Mouse (Mus musculus) liver, adult 2 months (tissue): Measurements from ENCODE around the gene A930017K11Rik. TPM values are rescaled to one million over a fixed set of nuclear protein-coding genes. Genes with fewer than 3 reads are reported as not detected.

Source experiments
- DNase-seq: peaks from one replicate; pipeline ENCODE4 v3.0.0-alpha.2; 2011; ENCODE audit warnings: low read depth, low spot score; ENCODE audit errors: extremely low read depth
- H3K27ac ChIP-seq: fragments of 200-500 bp; replicated peaks from 2 replicates; pipeline ENCODE4 v1.5.1; 2012; ENCODE audit warnings: low read depth, mild to moderate bottlenecking, control low read depth, inconsistent platforms, low read length; ENCODE audit not compliant: insufficient read depth
- H3K27me3 ChIP-seq: fragments of 200-500 bp; 2 replicates; pipeline ENCODE4 v1.6.1; 2012; ENCODE audit warnings: mild to moderate bottlenecking, moderate library complexity, low read length, inconsistent platforms; ENCODE audit not compliant: control insufficient read depth, insufficient read depth
- H3K36me3 ChIP-seq: fragments of 200-500 bp; 2 replicates; pipeline ENCODE4 v1.6.1; 2012; ENCODE audit warnings: low read length, inconsistent platforms; ENCODE audit not compliant: control insufficient read depth, insufficient read depth
- H3K4me1 ChIP-seq: fragments of 200-500 bp; 2 replicates; pipeline ENCODE4 v1.6.1; 2011; ENCODE audit warnings: low read length; ENCODE audit not compliant: control insufficient read depth, insufficient read depth
- H3K4me3 ChIP-seq: fragments of 200-500 bp; 2 replicates; pipeline ENCODE4 v1.5.1; 2011; ENCODE audit warnings: low read depth, mild to moderate bottlenecking, control low read depth, low read length, moderate library complexity; ENCODE audit not compliant: insufficient read depth
- H3K79me2 ChIP-seq: fragments of 200-500 bp; 2 replicates; pipeline ENCODE4 v1.6.1; 2012; ENCODE audit warnings: inconsistent platforms, mild to moderate bottlenecking, low read length, moderate library complexity; ENCODE audit not compliant: control insufficient read depth, insufficient read depth
- H3K9ac ChIP-seq: fragments of 200-500 bp; 2 replicates; pipeline ENCODE4 v1.6.1; 2012; ENCODE audit warnings: low read depth, mild to moderate bottlenecking, control low read depth, inconsistent platforms, low read length
- CTCF ChIP-seq: fragments of 200-500 bp; IDR thresholded peaks from 2 replicates; pipeline ENCODE4 v1.5.1; 2011; ENCODE audit warnings: low read depth, low read length, control low read depth
- POLR2A ChIP-seq: fragments of 200-500 bp; IDR thresholded peaks from 2 replicates; pipeline ENCODE4 v1.6.1; 2011; ENCODE audit warnings: low read length, control low read depth; ENCODE audit not compliant: insufficient read depth; ENCODE audit errors: extremely low read depth
- WGBS: fragments of 180-500 bp; shearing (Covaris S2); methylation state at CpG from one replicate; pipeline ENCODE4 v1.1.7; 2018; 5-methylcytosine and 5-hydroxymethylcytosine counted together
- polyA plus RNA-seq: library from polyadenylated mRNA; depleted of rRNA; stranded (reverse); fragments of >200 nt; gene quantifications from 2 replicates; pipeline ENCODE4 v1.2.3, GENCODE M21; 2012
- total RNA-seq: library from RNA; depleted of rRNA; stranded (reverse); fragments of >200 nt; gene quantifications from 2 replicates; pipeline ENCODE4 v1.2.3, GENCODE M21; 2014

The A930017K11Rik gene
- total and polyA plus RNA-seq, 2 experiments, result not detected

DNA sequence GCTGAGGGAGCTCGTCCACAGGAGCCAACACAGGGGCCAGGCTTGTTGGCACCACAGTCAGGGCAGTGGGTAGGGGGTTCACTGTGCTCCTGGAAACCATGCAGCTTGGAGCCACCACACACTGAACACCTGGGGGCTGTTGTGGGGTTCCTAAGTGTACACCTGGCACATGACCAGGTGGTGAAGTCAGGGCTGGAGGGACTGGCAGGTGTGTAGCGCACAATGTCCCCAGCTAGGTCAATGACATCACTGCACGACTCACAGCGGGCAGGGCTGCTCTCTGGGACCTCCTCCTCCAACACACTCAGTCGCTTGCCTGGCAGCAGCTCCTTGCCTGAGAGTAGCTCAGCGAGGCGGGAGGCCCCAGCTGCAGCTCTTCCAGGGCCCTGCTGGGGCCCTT, 11.9 kb upstream of the A930017K11Rik start:
- no peak overlapping the region for H3K9ac ChIP-seq
- peaks cover 4% of the 10 kb centered on the region for H3K4me1 ChIP-seq
- no peaks in the 10 kb centered on the region for H3K36me3 ChIP-seq
- H3K79me2 ChIP-seq, result no peaks in the 10 kb centered on the region
- DNase-seq, result no peak
- H3K4me3 ChIP-seq, result no peak overlapping the region
- H3K27me3 ChIP-seq, result no peaks in the 10 kb centered on the region
- no peak overlapping the region for H3K27ac ChIP-seq
- TF ChIP-seq CTCF (no peak), POLR2A (no peak)
- 85% methylated on average over 7 of the region's 7 CpGs for WGBS

GRCm38 (mm10) chr17:25962413-25962905, 10.1 kb upstream of the A930017K11Rik start:
- DNase-seq, result no peak
- WGBS, result 93% methylated on average over 7 of the region's 7 CpGs
- no peaks in the 10 kb centered on the region for H3K4me1 ChIP-seq
- no peak overlapping the region for H3K4me3 ChIP-seq
- no peak for TF ChIP-seq CTCF
- no peak for TF ChIP-seq POLR2A
- no peaks in the 10 kb centered on the region for H3K36me3 ChIP-seq
- H3K27me3 ChIP-seq, result no peaks in the 10 kb centered on the region
- no peak overlapping the region for H3K9ac ChIP-seq
- no peaks in the 10 kb centered on the region for H3K79me2 ChIP-seq
- no peak overlapping the region for H3K27ac ChIP-seq

DNA sequence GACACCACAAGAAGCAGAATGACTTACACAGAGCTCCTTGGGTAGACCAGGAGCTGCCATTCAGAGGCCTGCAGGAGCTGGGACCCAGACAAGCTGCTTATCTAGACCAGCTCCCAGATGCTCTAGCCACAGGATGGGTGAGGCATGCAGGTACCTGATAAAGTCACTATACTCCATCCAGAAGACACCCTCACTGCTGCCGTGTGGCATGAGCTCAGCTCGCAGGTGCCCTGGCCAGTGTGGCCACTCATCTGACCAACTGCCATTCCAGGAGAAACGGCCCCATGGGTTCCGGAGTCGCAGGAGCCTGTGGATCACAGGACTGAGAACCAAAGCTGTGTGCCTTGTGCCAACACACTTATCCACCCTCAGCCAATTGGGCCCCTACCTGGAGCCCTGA, 9.2 kb upstream of the A930017K11Rik start:
- H3K36me3 ChIP-seq, result no peaks in the 10 kb centered on the region
- DNase-seq, result no peak
- H3K4me3 ChIP-seq, result no peak overlapping the region

GRCm38 (mm10) chr17:25959630-25960467, 7.5 kb upstream of the A930017K11Rik start:
- Histone ChIP-seq H3K36me3 (no peaks in the 10 kb centered on the region), H3K9ac (no peak overlapping the region), H3K4me3 (no peak overlapping the region), H3K4me1 (no peaks in the 10 kb centered on the region), H3K27ac (no peak overlapping the region), H3K79me2 (no peaks in the 10 kb centered on the region), H3K27me3 (no peaks in the 10 kb centered on the region)
- DNase-seq, result no peak
- TF ChIP-seq POLR2A (no peak), CTCF (no peak)
- WGBS, result 96% methylated on average over 23 of the region's 23 CpGs

More for the DNA sequence above, 9.2 kb upstream of the A930017K11Rik start:
- Histone ChIP-seq H3K27ac (no peak overlapping the region), H3K4me1 (no peaks in the 10 kb centered on the region), H3K27me3 (no peaks in the 10 kb centered on the region), H3K79me2 (no peaks in the 10 kb centered on the region), H3K9ac (no peak overlapping the region)
- 94% methylated on average over 5 of the region's 5 CpGs for WGBS
- TF ChIP-seq POLR2A, result no peak
- TF ChIP-seq CTCF, result no peak

- Histone ChIP-seq H3K4me3 (no peak overlapping the region), H3K79me2 (no peaks in the 10 kb centered on the region), H3K36me3 (no peaks in the 10 kb centered on the region), H3K4me1 (no peaks in the 10 kb centered on the region), H3K9ac (no peak overlapping the region), H3K27me3 (no peaks in the 10 kb centered on the region), H3K27ac (no peak overlapping the region)
- 96% methylated on average over 11 of the region's 11 CpGs for WGBS
- TF ChIP-seq POLR2A, result no peak
- TF ChIP-seq CTCF, result no peak
- DNase-seq, result no peak
These were observed 6.6 kb upstream of the A930017K11Rik start for GRCm38 (mm10) chr17:25958771-25959494.
